Mouse (Mus musculus) myocyte (in vitro differentiated cells): ENCODE measurements around the gene Itga3.
A peak's percentile ranks its signal among the peaks of the same experiment; 100 is the strongest.

Source experiments
- CEBPB ChIP-seq: IDR thresholded peaks from 2 replicates; pipeline ENCODE4 v1.6.1; 2011; ENCODE audit warnings: mild to moderate bottlenecking, moderate library complexity; ENCODE audit not compliant: poor library complexity, insufficient read depth, severe bottlenecking
- E2F4 ChIP-seq: IDR thresholded peaks from one replicate; pipeline ENCODE4 v1.6.1; 2011; ENCODE audit warnings: mild to moderate bottlenecking, control low read depth, moderate library complexity; ENCODE audit not compliant: insufficient read depth
- MYOD1 ChIP-seq, 3 experiments: IDR thresholded peaks; one replicate each; pipeline ENCODE4 v1.6.1; 2011; ENCODE audit warnings: control low read depth in 2 of 3, low read depth in 2 of 3, mild to moderate bottlenecking in 2 of 3, moderate library complexity in 1 of 3; ENCODE audit not compliant: insufficient read length in 2 of 3, control insufficient read depth in 1 of 3
- POLR2A ChIP-seq: IDR thresholded peaks from one replicate; pipeline ENCODE4 v1.6.1; 2011; ENCODE audit warnings: low read depth, mild to moderate bottlenecking, control low read depth, moderate library complexity; ENCODE audit not compliant: insufficient read length
- POLR2AphosphoS2 ChIP-seq: IDR thresholded peaks from one replicate; pipeline ENCODE4 v1.6.1; 2011; ENCODE audit warnings: low read depth, control low read depth; ENCODE audit not compliant: insufficient read length
- REST ChIP-seq: IDR thresholded peaks from one replicate; pipeline ENCODE4 v1.6.1; 2011; ENCODE audit warnings: mild to moderate bottlenecking, control low read depth, moderate library complexity; ENCODE audit not compliant: insufficient read depth, insufficient read length
- TCF12 ChIP-seq: IDR thresholded peaks from one replicate; pipeline ENCODE4 v1.6.1; 2011; ENCODE audit warnings: mild to moderate bottlenecking, control low read depth; ENCODE audit not compliant: poor library complexity, insufficient read depth, severe bottlenecking
- TCF3 ChIP-seq: IDR thresholded peaks from one replicate; pipeline ENCODE4 v1.6.1; 2011; ENCODE audit warnings: low read depth, control low read depth; ENCODE audit not compliant: insufficient read length
- USF1 ChIP-seq: IDR thresholded peaks from one replicate; pipeline ENCODE4 v1.6.1; 2011; ENCODE audit warnings: low read depth, mild to moderate bottlenecking, control low read depth, moderate library complexity

GRCm38 (mm10) chr11:95006525-95007219, 69.9 kb downstream of the Itga3 start:
- TF ChIP-seq E2F4 (no peak), POLR2A (no peak), USF1 (no peak), CEBPB (no peak), TCF12 (no peak), REST (no peak), MYOD1 (IDR thresholded peaks at IDR 0.05; ENCODE audit: control insufficient read depth in 1 of 3, insufficient read length in 2 of 3, low read depth in 2 of 3) (no peak), POLR2AphosphoS2 (peak; percentile 76), TCF3 (no peak)
